Mouse (Mus musculus) small intestine, adult 2 months (tissue): ENCODE results near the gene Fam131c.

Experiments used
- CTCF ChIP-seq: fragments of 200-500 bp; IDR thresholded peaks from 2 replicates; pipeline ENCODE4 v1.5.1; 2012; ENCODE audit warnings: low read depth, mild to moderate bottlenecking, control low read depth, inconsistent platforms, low read length, moderate library complexity, mixed read lengths; ENCODE audit not compliant: insufficient replicate concordance, insufficient read length; ENCODE audit errors: extremely low read depth
- POLR2A ChIP-seq: fragments of 200-500 bp; IDR thresholded peaks from 2 replicates; pipeline ENCODE4 v1.6.1; 2012; ENCODE audit warnings: low read depth, mild to moderate bottlenecking, control low read depth, inconsistent platforms, low read length, moderate library complexity

DNA sequence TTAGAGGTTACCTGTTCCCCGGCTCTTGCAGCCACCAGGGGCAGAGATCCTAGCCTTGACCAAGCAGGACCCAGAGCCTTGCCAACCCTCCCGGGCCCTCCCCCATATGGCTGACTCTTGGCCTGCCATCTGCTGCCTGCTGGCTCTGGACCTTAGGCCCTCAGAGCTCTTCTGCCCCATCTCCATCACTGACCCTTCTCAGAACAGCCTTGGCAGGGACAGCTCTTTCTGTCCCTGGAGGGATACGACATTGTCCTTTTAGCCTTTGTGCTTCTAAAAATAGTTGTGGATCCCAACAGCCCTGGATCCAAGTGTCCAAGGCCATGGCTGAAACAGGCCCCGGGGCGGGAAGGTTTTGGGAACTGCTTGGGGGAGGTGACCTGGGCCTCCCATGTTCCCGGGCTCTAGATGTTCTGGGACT lies 43.2 kb upstream of the Fam131c start:
- TF ChIP-seq POLR2A (no peak), CTCF (no peak)
